Mouse (Mus musculus) cerebellum, postnatal 4 days (tissue): ENCODE results near the gene Gdi1.

ENCODE experiments used
- DNase-seq, 2 experiments: peaks; one replicate each; pipeline ENCODE4 v3.0.0; 2022; ENCODE audit warnings: low spot score in 2 of 2, mixed read lengths in 1 of 2

The Gdi1 gene

GRCm38 (mm10) chrX:74304867-74305700 is at the start of gene Gdi1:
Gene Gdi1 (plus strand): TSS chrX:74304998.
- peak; percentile 36 to 68 for DNase-seq

- DNase-seq: no peak
Measured at GRCm38 (mm10) chrX:74257746-74258145, 47.1 kb upstream of the Gdi1 start.

GRCm38 (mm10) chrX:74269736-74270061 is 35.1 kb upstream of the Gdi1 start:
- DNase-seq: no peak

- DNase-seq: peak; percentile 57 to 80
Measured at GRCm38 (mm10) chrX:74270062-74270901, 34.5 kb upstream of the Gdi1 start, which contains the start of gene Rpl10. Gene Rpl10 (plus strand): TSS chrX:74270812.

- DNase-seq: no peak
Measured at GRCm38 (mm10) chrX:74270902-74271551, 33.8 kb upstream of the Gdi1 start.

- DNase-seq: no peak
Measured at GRCm38 (mm10) chrX:74273422-74274322, 31.1 kb upstream of the Gdi1 start.

- no peak for DNase-seq
Measured at GRCm38 (mm10) chrX:74277916-74278315, 26.9 kb upstream of the Gdi1 start.

- no peak for DNase-seq
Measured at GRCm38 (mm10) chrX:74281041-74281731, 23.6 kb upstream of the Gdi1 start.

GRCm38 (mm10) chrX:74281732-74282394 is 22.9 kb upstream of the Gdi1 start, which contains the start of the genes Taz and Dnase1l1:
Gene Taz (plus strand): TSS chrX:74281912.
Gene Dnase1l1 (minus strand): TSS chrX:74282337.
- peak in 1 of 2 experiments; percentile 31 for DNase-seq

- DNase-seq: peak; percentile 40 to 80
Measured at GRCm38 (mm10) chrX:74282395-74283091, 22.3 kb upstream of the Gdi1 start.

- no peak for DNase-seq
Measured at GRCm38 (mm10) chrX:74283092-74283437, 21.7 kb upstream of the Gdi1 start.

- DNase-seq: no peak
Measured at GRCm38 (mm10) chrX:74293431-74293830, 11.4 kb upstream of the Gdi1 start.

GRCm38 (mm10) chrX:74296538-74297448 is 8.0 kb upstream of the Gdi1 start, which contains the start of gene Atp6ap1:
Gene Atp6ap1 (plus strand): TSS chrX:74297097.
- DNase-seq: peak; percentile 78 to 91

- DNase-seq: no peak
Measured at GRCm38 (mm10) chrX:74298348-74298747, 6.5 kb upstream of the Gdi1 start.

GRCm38 (mm10) chrX:74299721-74300120 is 5.1 kb upstream of the Gdi1 start:
- DNase-seq: no peak

- peak; percentile 65 to 81 for DNase-seq
Measured at GRCm38 (mm10) chrX:74312540-74313464, 8.0 kb downstream of the Gdi1 start, which contains the start of gene Fam50a. Gene Fam50a (plus strand): TSS chrX:74313033.

- peak; percentile 57 to 63 for DNase-seq
Measured at GRCm38 (mm10) chrX:74328725-74329161, 23.9 kb downstream of the Gdi1 start, which contains the start of gene Plxna3. Gene Plxna3 (plus strand): TSS chrX:74329066.
